Mouse (Mus musculus) erythroid progenitor cell, adult 5-6 weeks (primary cell): Measurements from ENCODE around the gene Ndufa13. TPM values are rescaled to one million over a fixed set of nuclear protein-coding genes. Genes with fewer than 3 reads are reported as not detected.

Experiments
- ATAC-seq: replicated peaks from 2 replicates; pipeline ENCODE4 v1.8.0; 2016; ENCODE audit warnings: moderate number of reproducible peaks, mild to moderate bottlenecking, moderate TSS enrichment, inconsistent platforms; ENCODE audit not compliant: poor library complexity, low FRiP score, severe bottlenecking
- total RNA-seq, 2 experiments: library from RNA; stranded (forward) in 1 of 2; stranded (reverse) in 1 of 2; fragments of 150-400 nt in 1 of 2; fragments of 186-747, 209-891 nt in 1 of 2; gene quantifications; 2 replicates each; pipeline versions ENCODE4 v1.2.3 to v1.2.4; 2015 to 2017; ENCODE audit warnings: low replicate concordance in 2 of 2

The Ndufa13 gene
- total RNA-seq, 2 experiments from 2014 or later: 20.5 to 29.0 TPM

DNA sequence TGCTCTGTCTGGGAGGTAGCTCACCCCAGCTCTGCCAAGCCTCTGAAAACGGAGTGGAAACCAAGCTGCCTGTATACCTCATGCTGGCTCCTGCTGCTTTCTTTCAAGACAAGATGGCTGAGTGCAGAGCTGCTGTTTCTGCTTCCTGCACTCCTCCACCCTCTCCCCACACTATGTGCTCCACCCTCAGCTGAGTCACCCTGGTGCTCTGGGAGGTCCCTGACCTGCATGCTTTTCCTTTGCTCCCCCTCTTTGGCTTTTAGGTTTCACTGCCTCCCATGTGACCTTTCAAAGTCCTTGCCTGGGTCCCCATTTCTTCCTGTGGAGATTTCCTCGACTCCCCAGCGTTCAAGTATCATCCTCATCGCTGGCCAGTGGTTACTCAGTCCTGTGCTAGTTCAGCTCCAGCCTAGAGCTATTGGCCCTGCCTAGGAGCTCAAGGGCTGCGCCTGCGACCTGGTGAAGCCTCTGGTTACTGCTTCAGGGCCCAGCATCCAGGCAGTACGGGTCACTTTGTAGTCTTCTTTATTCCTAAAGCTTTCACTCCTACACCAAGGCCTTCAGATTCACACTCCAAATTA is 51.3 kb downstream of the Ndufa13 start:
- ATAC-seq: peak; percentile 86

DNA sequence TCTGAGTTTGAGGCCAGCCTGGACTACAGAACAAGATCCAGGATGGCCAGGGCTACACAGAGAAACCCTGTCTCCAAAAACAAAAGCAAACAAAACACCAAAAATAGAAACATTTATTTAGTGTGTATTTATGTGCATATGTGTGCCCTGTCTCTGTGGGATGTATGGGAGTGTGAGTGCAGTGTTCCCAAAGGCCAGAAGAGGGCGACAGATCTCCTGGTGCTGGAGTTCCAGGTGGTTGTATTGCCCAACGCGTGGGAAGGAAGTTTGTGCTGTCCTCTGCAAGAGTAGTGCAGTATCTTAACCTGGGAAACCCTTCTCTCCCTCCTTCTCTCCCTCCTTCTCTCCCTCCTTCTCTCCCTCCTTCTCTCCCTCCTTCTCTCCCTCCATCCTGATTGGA is 52.5 kb downstream of the Ndufa13 start:
- ATAC-seq: peak; percentile 72

DNA sequence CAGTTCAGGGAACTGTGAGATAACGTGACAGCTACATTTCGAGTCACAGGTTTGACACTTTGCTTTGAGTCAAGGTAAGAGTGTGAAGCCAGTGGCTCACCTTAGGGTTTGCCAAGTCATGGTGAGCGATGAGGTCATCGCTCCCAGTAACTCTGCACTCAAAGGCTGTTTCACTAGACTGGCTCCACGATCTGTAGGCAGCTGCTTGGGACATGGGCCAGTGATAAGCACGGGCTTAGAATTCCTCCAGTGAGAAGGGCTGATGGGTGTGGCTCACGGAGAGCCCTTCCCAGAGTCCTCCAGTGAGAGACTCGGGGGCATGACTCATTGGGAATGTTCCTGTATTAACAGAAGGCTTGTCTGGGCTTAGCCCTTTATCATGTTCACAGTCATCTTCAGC is 53.4 kb downstream of the Ndufa13 start:
- no peak for ATAC-seq

DNA sequence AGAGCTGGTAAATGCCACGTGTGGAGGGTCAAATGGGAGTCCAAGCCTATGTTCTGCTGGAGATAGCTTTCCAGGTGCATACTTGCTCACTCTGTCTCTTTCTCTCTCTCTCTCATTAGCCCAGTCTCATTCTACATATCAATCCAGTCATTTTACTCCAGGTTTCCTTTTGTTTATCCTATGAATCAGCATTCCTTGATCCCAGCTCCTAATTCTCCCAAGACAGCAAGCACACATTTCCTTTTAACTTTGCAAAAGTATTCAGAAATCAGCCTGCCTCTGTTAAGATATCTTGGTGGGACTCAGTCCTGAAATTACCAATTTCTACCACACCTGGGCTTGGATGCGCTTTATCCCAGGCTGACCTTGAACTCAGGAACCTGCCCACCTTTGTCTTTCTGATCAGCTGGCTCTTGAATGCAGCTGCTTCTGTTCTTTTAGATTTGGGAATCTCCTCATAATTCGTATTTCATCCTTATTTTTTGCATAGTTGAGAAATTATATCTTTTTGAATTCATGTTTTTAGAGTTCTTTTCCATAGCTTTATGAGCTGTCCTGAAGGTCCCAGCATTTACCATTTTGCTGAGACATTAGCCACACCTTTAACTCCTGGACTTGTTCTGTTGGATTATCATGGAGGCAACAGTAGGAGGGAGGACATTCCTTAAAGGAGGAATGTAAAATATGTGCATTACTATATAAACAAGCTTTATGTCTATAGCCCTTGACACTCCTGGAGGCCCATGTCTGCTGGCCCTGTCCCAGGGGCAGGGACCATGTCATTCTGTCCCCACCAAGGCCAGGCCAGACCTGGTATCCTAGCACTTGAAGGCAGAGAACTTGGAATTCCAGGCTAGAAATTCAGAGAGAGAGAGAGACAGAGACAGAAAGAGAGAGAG is 54.9 kb downstream of the Ndufa13 start:
- ATAC-seq: no peak

Other genes with a start within 250 kb of the Ndufa13 start
- not detected in 2 replicates for gene Zfp964, start 248.1 kb downstream of the Ndufa13 start, total RNA-seq (2015; ENCODE audit: low replicate concordance)
- gene Zfp964, start 248.1 kb downstream of the Ndufa13 start, total RNA-seq (2017; ENCODE audit: low replicate concordance): not detected in 2 replicates
- 14.1 and 14.3 TPM in 2 replicates for gene Zfp869, start 191.8 kb downstream of the Ndufa13 start, total RNA-seq (2015; ENCODE audit: low replicate concordance)
- 6.6 and 24.6 TPM in 2 replicates for gene Zfp869, start 191.8 kb downstream of the Ndufa13 start, total RNA-seq (2017; ENCODE audit: low replicate concordance)
- gene Zfp963, start 152.6 kb downstream of the Ndufa13 start, total RNA-seq (2015; ENCODE audit: low replicate concordance): 3.4 and 16.6 TPM in 2 replicates
- gene Zfp963, start 152.6 kb downstream of the Ndufa13 start, total RNA-seq (2017; ENCODE audit: low replicate concordance): 7.1 and 8.5 TPM in 2 replicates
- gene Gm20422, start 127.7 kb downstream of the Ndufa13 start, total RNA-seq (2015; ENCODE audit: low replicate concordance): not detected in 2 replicates
- gene Gm20422, start 127.7 kb downstream of the Ndufa13 start, total RNA-seq (2017; ENCODE audit: low replicate concordance): not detected in 2 replicates
- 7.9 and 12.6 TPM in 2 replicates for gene Atp13a1, start 111.4 kb downstream of the Ndufa13 start, total RNA-seq (2015; ENCODE audit: low replicate concordance)
- gene Atp13a1, start 111.4 kb downstream of the Ndufa13 start, total RNA-seq (2017; ENCODE audit: low replicate concordance): 12.3 and 13.7 TPM in 2 replicates
- 21.3 and 37.3 TPM in 2 replicates for gene Zfp866, start 111.4 kb downstream of the Ndufa13 start, total RNA-seq (2015; ENCODE audit: low replicate concordance)
- 37.1 and 60.5 TPM in 2 replicates for gene Zfp866, start 111.4 kb downstream of the Ndufa13 start, total RNA-seq (2017; ENCODE audit: low replicate concordance)
- gene Gmip, start 93.9 kb downstream of the Ndufa13 start, total RNA-seq (2015; ENCODE audit: low replicate concordance): 8.4 and 24.1 TPM in 2 replicates
- gene Gmip, start 93.9 kb downstream of the Ndufa13 start, total RNA-seq (2017; ENCODE audit: low replicate concordance): 5.5 and 16.6 TPM in 2 replicates
- gene Lpar2, start 80.1 kb downstream of the Ndufa13 start, total RNA-seq (2015; ENCODE audit: low replicate concordance): 0.42 TPM in 1 of 2 replicates, not detected in the other
- not detected in 2 replicates for gene Lpar2, start 80.1 kb downstream of the Ndufa13 start, total RNA-seq (2017; ENCODE audit: low replicate concordance)
- 4.2 TPM in 1 of 2 replicates, not detected in the other for gene Pbx4, start 70.1 kb downstream of the Ndufa13 start, total RNA-seq (2015; ENCODE audit: low replicate concordance)
- gene Pbx4, start 70.1 kb downstream of the Ndufa13 start, total RNA-seq (2017; ENCODE audit: low replicate concordance): 2.1 and 8.2 TPM in 2 replicates
- gene Cilp2, start 14.9 kb downstream of the Ndufa13 start, total RNA-seq (2015; ENCODE audit: low replicate concordance): not detected in 2 replicates
- not detected in 2 replicates for gene Cilp2, start 14.9 kb downstream of the Ndufa13 start, total RNA-seq (2017; ENCODE audit: low replicate concordance)
- gene Tssk6, start 374 bp downstream of the Ndufa13 start, total RNA-seq (2015; ENCODE audit: low replicate concordance): not detected in 2 replicates
- gene Tssk6, start 374 bp downstream of the Ndufa13 start, total RNA-seq (2017; ENCODE audit: low replicate concordance): not detected in 2 replicates
- not detected in 2 replicates for gene Yjefn3, start 154 bp upstream of the Ndufa13 start, total RNA-seq (2015; ENCODE audit: low replicate concordance)
- not detected in 2 replicates for gene Yjefn3, start 154 bp upstream of the Ndufa13 start, total RNA-seq (2017; ENCODE audit: low replicate concordance)
- 42.8 and 46.9 TPM in 2 replicates for gene Gatad2a, start 93.8 kb upstream of the Ndufa13 start, total RNA-seq (2015; ENCODE audit: low replicate concordance)
- 47.5 and 48.0 TPM in 2 replicates for gene Gatad2a, start 93.8 kb upstream of the Ndufa13 start, total RNA-seq (2017; ENCODE audit: low replicate concordance)
- 27.2 and 35.3 TPM in 2 replicates for gene Mau2, start 140.2 kb upstream of the Ndufa13 start, total RNA-seq (2015; ENCODE audit: low replicate concordance)
- gene Mau2, start 140.2 kb upstream of the Ndufa13 start, total RNA-seq (2017; ENCODE audit: low replicate concordance): 39.1 and 39.2 TPM in 2 replicates
- gene Sugp1, start 140.3 kb upstream of the Ndufa13 start, total RNA-seq (2015; ENCODE audit: low replicate concordance): 15.9 and 20.1 TPM in 2 replicates
- gene Sugp1, start 140.3 kb upstream of the Ndufa13 start, total RNA-seq (2017; ENCODE audit: low replicate concordance): 21.0 and 24.9 TPM in 2 replicates
- 1.3 TPM in 1 of 2 replicates, not detected in the other for gene Tm6sf2, start 170.4 kb upstream of the Ndufa13 start, total RNA-seq (2015; ENCODE audit: low replicate concordance)
- gene Tm6sf2, start 170.4 kb upstream of the Ndufa13 start, total RNA-seq (2017; ENCODE audit: low replicate concordance): not detected in 2 replicates
- gene Hapln4, start 180.9 kb upstream of the Ndufa13 start, total RNA-seq (2015; ENCODE audit: low replicate concordance): not detected in 2 replicates
- gene Hapln4, start 180.9 kb upstream of the Ndufa13 start, total RNA-seq (2017; ENCODE audit: low replicate concordance): not detected in 2 replicates
- gene Ncan, start 218.3 kb upstream of the Ndufa13 start, total RNA-seq (2015; ENCODE audit: low replicate concordance): not detected in 2 replicates
- not detected in 2 replicates for gene Ncan, start 218.3 kb upstream of the Ndufa13 start, total RNA-seq (2017; ENCODE audit: low replicate concordance)
- gene Nr2c2ap, start 228.8 kb upstream of the Ndufa13 start, total RNA-seq (2015; ENCODE audit: low replicate concordance): 8.3 TPM in 1 of 2 replicates, not detected in the other
- 2.3 TPM in 1 of 2 replicates, not detected in the other for gene Nr2c2ap, start 228.8 kb upstream of the Ndufa13 start, total RNA-seq (2017; ENCODE audit: low replicate concordance)
- gene Rfxank, start 236.6 kb upstream of the Ndufa13 start, total RNA-seq (2015; ENCODE audit: low replicate concordance): 5.8 and 16.3 TPM in 2 replicates
- gene Rfxank, start 236.6 kb upstream of the Ndufa13 start, total RNA-seq (2017; ENCODE audit: low replicate concordance): 2.3 and 4.9 TPM in 2 replicates
- gene Borcs8, start 236.9 kb upstream of the Ndufa13 start, total RNA-seq (2015; ENCODE audit: low replicate concordance): 18.7 and 20.5 TPM in 2 replicates
- 17.3 and 24.7 TPM in 2 replicates for gene Borcs8, start 236.9 kb upstream of the Ndufa13 start, total RNA-seq (2017; ENCODE audit: low replicate concordance)
- gene Mef2b, start 237.2 kb upstream of the Ndufa13 start, total RNA-seq (2015; ENCODE audit: low replicate concordance): not detected in 2 replicates
- gene Mef2b, start 237.2 kb upstream of the Ndufa13 start, total RNA-seq (2017; ENCODE audit: low replicate concordance): not detected in 2 replicates